Mouse (Mus musculus): Measurements from ENCODE around the gene Thada. TPM values are rescaled to one million over a fixed set of nuclear protein-coding genes. Genes with fewer than 3 reads are reported as not detected.

The Thada gene
- total RNA-seq, 2 experiments from 2014 or later, result 5.6 to 6.8 TPM

DNA sequence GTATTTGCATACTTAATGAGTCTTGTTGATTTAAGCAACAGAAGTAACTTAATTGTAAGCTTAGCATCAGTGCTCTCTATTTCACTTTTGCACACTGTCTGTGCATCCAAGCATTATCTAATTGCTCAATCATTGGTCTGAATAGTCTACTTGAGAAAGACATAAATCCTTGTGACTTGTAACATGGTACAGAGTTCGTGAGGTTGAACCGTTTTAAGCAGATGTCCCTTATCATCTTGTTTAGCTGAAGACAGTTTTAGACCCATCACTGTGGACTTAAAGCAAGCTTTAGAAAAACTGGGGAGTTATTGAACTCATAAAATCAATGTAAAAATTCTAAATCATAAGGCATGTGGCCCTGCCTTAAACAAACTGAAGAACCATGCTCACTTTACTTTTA is 31.6 kb upstream of the Thada start:
- H3K27ac ChIP-seq, result no peak overlapping the region
- intact Hi-C loops (cut with DNase I), result no loop called here
- no peak for TF ChIP-seq CTCF (IDR thresholded peaks at IDR 0.05)
- DNase-seq, result no peak
- no peak overlapping the region for H3K4me3 ChIP-seq

DNA sequence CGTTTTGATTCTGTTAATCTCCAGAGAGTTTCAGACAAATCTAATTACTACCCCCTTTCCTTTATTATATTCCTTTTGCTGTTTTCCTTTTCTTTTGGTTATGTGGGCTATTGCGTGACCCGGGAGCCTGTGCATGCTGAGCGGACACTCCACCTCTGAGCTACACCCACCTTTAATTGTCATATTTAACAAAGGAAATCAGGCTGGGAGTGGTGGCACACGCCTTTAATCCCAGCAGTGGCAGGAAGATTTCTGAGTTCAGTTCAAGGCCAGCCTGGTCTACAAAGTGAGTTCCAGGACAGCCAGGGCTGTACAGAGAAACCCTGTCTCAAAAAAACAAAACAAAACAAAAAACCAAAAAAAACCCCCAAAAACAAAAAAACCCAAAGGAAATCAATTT is 31.0 kb upstream of the Thada start:
- H3K27ac ChIP-seq, result no peak overlapping the region
- no peak for DNase-seq
- intact Hi-C loops (cut with DNase I), result no loop called here
- H3K4me3 ChIP-seq, result no peak overlapping the region
- no peak for TF ChIP-seq CTCF (IDR thresholded peaks at IDR 0.05)

DNA sequence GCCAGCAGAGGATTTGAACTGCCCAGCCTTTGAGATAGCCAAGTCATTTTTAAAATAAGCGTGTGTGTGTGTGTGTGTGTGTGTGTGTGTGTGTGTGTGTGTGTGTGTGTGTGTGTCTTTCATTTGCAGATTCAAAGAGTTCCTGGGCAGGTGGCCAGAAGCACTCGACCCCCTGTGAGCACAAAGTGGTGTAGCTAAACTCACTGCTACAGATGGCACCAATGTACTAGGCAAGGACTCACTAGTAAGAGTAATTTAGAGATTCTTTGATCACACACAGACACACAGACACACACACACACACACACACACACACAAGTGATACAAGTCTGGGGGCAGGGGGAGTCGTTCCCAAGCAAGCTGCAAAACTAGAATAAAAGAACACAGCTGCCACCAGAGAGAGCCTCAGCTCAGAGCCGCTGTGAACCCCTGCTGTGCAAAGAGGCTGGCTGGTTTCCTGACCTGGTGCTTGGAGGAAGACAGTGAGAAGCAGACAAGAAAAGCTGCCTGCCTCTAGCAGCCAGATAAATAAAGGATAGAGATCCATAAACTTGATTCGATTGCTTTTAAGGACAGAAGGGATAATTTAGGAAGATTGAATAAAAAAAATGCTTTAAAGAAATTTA is 26.4 kb upstream of the Thada start:
- Histone ChIP-seq H3K4me3 (no peak overlapping the region), H3K27ac (no peak overlapping the region)
- intact Hi-C loops (cut with DNase I), result no loop called here
- DNase-seq, result no peak
- TF ChIP-seq CTCF (IDR thresholded peaks at IDR 0.05), result no peak

DNA sequence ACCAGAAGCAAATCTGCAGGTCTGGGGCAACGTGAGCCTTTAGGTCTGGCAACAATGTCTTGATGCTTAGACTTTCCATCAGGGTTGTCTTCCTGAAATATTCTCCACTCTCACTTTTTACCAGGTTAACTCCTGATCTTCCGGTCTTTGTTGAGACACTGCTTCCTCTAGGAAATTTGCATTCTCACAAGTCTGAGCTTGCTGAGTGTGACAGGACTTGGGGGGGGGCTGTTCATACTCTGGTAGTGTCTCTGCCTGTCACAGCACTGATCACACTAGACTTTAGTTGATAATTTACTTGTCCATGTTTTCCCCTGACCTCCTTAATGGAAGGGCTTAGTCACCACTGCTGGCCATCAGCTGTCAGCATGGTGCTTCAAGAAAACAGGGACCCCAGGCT is 21.4 kb upstream of the Thada start:
- intact Hi-C loops (cut with DNase I), result loop anchor here (10.0 kb wide), 1 partner anchor 613 kb away; no protein-coding TSS in a partner anchor
- DNase-seq, result no peak
- Histone ChIP-seq H3K27ac (no peak overlapping the region), H3K4me3 (no peak overlapping the region)
- no peak for TF ChIP-seq CTCF (IDR thresholded peaks at IDR 0.05)

- no peak for DNase-seq
- intact Hi-C loops (cut with DNase I), result loop anchor here (10.0 kb wide), 1 partner anchor 609 kb away; no protein-coding TSS in a partner anchor
- no peak overlapping the region for H3K27ac ChIP-seq
Measured at GRCm38 (mm10) chr17:84483673-84484320, 17.8 kb upstream of the Thada start.

GRCm38 (mm10) chr17:84482831-84483230 is 16.8 kb upstream of the Thada start:
- no peak for DNase-seq
- no peak for TF ChIP-seq CTCF (IDR thresholded peaks at IDR 0.05)
- Histone ChIP-seq H3K27ac (no peak overlapping the region), H3K4me3 (no peak overlapping the region)
- intact Hi-C loops (cut with DNase I), result loop anchor here (10.0 kb wide), 1 partner anchor 608 kb away; no protein-coding TSS in a partner anchor

More at GRCm38 (mm10) chr17:84483673-84484320, 17.8 kb upstream of the Thada start:
- no peak for TF ChIP-seq CTCF (IDR thresholded peaks at IDR 0.05)
- H3K4me3 ChIP-seq, result no peak overlapping the region

- no peak for DNase-seq
- Histone ChIP-seq H3K27ac (0 out of 2 replicates have a peak overlapping the region, but pooled peaks have one; percentile 35), H3K4me3 (no peak overlapping the region)
- intact Hi-C loops (cut with DNase I), result loop anchor here (10.0 kb wide), 1 partner anchor 606 kb away; no protein-coding TSS in a partner anchor
- TF ChIP-seq CTCF (IDR thresholded peaks at IDR 0.05), result peak; percentile 67
Measured at GRCm38 (mm10) chr17:84480464-84481355, 14.7 kb upstream of the Thada start.

- Histone ChIP-seq H3K4me3 (no peak overlapping the region), H3K27ac (no peak overlapping the region)
- intact Hi-C loops (cut with DNase I), result no loop called here
- TF ChIP-seq CTCF (IDR thresholded peaks at IDR 0.05), result no peak
- DNase-seq, result no peak
Measured at GRCm38 (mm10) chr17:84478276-84478675, 12.3 kb upstream of the Thada start.

GRCm38 (mm10) chr17:84477176-84477575 is 11.2 kb upstream of the Thada start:
- H3K27ac ChIP-seq, result no peak overlapping the region
- DNase-seq, result no peak
- TF ChIP-seq CTCF (IDR thresholded peaks at IDR 0.05), result no peak
- intact Hi-C loops (cut with DNase I), result no loop called here
- H3K4me3 ChIP-seq, result no peak overlapping the region

- no peak for DNase-seq
- TF ChIP-seq CTCF (IDR thresholded peaks at IDR 0.05), result peak; percentile 40
- Histone ChIP-seq H3K4me3 (no peak overlapping the region), H3K27ac (no peak overlapping the region)
- intact Hi-C loops (cut with DNase I), result no loop called here
Measured at GRCm38 (mm10) chr17:84474312-84474711, 8.3 kb upstream of the Thada start.

GRCm38 (mm10) chr17:84435012-84435411 is 31.0 kb downstream of the Thada start:
- no peak for TF ChIP-seq CTCF (IDR thresholded peaks at IDR 0.05)
- Histone ChIP-seq H3K4me3 (no peak overlapping the region), H3K27ac (peak overlapping the region; percentile 59)
- DNase-seq, result no peak
- intact Hi-C loops (cut with DNase I), result no loop called here

DNA sequence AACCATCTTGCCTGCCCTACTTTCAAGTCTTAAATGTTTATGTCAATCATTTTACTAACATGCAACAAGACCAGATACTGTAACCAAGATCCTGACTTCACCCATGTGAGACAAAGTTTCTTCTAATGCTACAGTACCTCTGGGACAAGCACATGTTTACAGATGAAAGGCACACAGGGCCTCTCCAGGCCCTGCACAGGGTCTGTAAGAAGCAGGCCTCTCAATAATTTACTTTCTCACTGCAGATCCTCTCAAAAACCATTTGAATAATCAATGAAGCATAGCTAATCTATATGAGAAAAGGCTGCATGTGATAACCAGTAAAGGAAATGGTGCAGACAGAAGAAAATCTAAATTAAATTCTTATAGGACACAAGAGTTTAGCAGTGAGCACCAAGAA is 31.8 kb downstream of the Thada start:
- no peak for DNase-seq
- no peak for TF ChIP-seq CTCF (IDR thresholded peaks at IDR 0.05)
- Histone ChIP-seq H3K27ac (no peak overlapping the region; the same call in 1 of the 2 replicates), H3K4me3 (no peak overlapping the region)
- intact Hi-C loops (cut with DNase I), result no loop called here

GRCm38 (mm10) chr17:84431991-84432390 is 34.0 kb downstream of the Thada start:
- intact Hi-C loops (cut with DNase I), result no loop called here
- no peak for DNase-seq
- Histone ChIP-seq H3K4me3 (no peak overlapping the region), H3K27ac (no peak overlapping the region)
- no peak for TF ChIP-seq CTCF (IDR thresholded peaks at IDR 0.05)
